Mouse (Mus musculus) v-Abl transformed pro-B cells (cell line): ENCODE measurements around the gene Rapgef3.

Source experiments
- in situ Hi-C, 2 experiments: fragments of 400-800 bp; cut with MboI; formaldehyde crosslinking; loops; one replicate each; pipeline ENCODE4 v1.15.1; 2025; ENCODE audit not compliant: unreplicated experiment in 2 of 2

Gene Rapgef3

DNA sequence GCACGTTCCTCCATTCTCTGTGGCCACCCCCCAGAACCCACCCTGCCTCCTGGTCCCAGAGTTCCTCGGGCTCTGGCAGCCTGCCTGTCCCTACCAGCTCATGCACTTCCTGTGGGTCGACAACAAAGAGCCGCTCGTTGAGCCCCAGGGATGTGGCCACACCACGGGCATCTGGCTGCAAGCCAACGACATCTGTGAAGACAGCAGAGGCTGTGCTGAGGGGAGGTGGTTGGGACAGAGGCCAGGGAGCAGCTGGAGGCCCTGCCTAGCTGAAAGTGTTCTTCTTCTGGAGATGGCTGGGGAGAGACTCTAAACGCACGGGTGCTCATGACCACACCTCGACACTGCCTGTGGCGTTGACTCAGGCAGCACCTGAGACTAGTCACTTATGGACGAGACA is 17.1 kb downstream of the Rapgef3 start:
- in situ Hi-C loops = no loop called here

DNA sequence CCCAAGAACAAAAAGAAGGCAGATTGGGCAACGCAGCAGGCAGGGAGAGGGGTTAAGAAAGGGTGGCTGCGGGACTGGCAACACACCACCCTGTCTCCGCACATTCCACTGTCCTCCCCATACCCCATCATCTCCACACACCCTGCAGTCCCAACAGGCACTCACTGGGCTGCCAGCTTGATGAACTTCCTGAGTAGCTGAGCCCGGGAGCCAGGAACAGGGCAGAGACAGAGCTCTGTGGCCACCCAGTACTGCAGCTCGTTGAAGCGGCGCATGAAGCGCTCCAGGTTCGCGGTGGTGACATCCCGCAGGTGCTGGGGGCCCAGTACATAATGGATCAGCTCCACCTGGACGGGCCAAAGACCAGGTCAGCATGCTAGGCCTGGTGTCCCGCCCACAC is 17.9 kb downstream of the Rapgef3 start:
- in situ Hi-C loops = no loop called here

DNA sequence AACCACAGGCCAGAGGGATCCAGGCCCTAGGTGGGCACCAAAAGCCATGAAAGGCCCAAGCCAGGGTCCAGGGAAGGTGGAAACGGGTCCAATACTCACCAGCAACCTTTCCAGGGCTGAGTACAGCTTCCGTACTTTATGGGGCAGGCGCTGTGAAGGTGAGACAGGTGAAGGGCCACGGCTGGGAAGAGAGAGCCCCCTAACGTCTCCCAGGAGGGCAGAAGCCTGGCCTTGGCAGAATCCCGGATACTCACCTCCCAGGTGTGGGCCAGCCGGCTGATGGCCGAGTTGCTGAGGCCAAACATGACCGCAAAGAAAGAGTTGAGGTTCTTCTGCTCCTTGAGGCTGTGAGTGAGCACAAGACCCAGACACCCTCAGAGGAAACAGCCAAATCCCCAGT is 18.4 kb downstream of the Rapgef3 start:
- in situ Hi-C loops = no loop called here

DNA sequence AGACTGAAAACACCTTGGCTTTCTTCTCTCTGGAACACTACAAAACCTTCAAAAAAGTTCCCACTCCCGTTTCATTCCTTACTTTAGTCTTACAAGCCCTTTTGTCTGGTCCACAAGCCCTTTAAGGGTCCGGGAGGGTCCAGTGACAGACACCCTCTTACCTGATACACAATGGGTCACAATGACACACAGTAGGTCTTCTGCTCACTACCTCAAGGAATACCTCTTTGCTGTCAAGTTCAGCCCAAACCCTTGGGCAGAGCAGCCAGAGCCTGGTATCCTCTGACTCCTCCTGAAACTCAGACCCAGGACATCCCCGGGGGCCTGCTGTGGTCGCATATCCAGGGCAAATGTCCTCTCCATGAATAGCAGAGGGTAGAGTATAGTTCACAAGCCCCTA is 18.8 kb downstream of the Rapgef3 start:
- in situ Hi-C loops = no loop called here

DNA sequence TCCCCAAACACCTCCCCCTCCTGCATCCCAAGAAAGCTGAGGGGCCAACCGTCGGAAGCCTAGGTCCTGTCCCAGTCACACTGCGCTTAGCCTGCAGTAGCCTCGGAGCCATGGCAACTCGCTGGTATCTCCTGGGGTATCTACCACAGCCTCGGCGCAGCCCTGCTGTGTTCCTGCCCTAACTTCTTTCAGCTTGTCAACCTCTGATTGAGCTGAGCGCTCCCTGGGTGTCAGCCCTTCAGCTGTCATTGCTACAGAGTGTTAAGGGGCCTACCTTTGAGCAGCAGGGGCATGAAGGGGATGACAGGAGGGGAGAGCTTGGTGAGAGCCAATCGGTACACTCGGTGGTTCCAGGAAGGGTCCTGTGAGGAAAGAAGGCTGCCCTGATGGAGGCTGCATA is 19.5 kb downstream of the Rapgef3 start:
- in situ Hi-C loops = no loop called here

DNA sequence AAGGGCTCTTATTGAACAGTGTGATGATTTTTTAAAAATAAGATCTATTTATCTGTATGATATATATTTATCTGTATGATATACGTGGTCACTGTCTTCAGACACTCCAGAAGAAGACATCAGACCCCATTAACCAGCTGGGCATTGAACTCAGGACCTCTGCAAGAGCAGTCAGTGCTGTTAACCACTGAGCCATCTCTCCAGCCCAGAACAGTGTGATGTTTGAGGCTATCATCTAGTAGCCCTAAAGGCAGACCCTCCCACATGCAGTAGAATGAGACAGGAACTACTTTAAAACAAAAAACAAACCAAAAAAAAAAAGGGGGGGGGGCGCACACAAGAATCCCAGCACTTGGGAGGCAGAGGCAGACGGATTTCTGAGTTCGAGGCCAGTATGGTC is 20.3 kb downstream of the Rapgef3 start:
- in situ Hi-C loops = no loop called here

DNA sequence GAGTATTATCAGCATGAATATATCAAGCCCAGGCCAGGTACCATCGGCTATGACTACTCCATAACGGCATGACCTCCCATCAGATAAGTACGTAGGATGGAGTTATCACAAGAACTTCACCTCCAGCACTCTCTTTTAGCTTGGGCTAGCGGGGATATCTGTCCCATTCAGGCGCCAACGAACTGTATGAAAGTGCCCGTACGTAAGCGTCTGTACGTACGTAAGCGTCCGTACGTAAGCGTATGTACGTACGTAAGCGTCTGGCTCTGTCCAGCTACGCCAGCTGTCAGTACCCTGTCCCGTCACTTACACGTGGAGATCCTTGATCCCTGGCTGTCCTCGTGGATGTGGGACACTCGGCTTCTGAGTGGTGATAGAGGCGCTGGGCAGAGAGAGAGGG is 21.0 kb downstream of the Rapgef3 start:
- in situ Hi-C loops = no loop called here

DNA sequence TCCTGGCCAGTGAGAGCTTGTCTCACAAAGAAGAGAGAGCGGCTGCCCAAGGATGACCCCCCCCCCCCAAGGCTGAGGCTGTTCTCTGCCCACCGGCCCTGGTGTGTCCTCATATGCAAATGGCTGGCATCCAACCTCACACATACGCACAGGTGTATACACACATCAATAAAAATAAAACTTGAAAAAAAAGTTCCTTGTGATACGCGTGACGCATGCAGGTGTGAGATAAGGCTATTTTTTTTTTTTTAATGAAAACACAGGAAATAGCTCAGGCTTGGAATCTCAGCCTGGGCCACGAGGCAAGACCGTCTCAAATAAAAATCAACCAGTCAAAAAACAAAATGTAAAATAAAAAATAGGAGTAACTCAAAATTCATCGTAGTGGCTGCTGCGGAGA is 21.5 kb downstream of the Rapgef3 start:
- in situ Hi-C loops = no loop called here

DNA sequence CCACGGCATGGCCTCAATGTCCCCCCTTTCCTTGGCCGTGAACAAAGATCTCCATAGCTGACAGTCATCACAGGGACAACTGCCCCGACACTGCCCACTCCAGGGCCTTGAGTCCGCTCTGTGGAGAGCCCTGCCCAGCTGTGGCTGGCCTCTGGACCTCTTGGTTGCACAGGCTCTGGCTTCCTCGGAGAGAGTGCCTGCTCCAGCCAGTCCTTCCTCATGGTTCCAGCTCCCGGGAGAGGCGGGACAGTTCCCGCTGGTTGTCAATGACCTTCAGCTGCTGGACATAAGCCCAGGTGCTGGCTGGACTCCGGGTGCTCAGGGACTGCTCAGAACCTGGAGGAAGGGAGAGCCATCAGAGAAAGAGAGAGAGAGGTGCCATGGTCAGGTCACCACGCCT is 22.4 kb downstream of the Rapgef3 start:
- in situ Hi-C loops = no loop called here

DNA sequence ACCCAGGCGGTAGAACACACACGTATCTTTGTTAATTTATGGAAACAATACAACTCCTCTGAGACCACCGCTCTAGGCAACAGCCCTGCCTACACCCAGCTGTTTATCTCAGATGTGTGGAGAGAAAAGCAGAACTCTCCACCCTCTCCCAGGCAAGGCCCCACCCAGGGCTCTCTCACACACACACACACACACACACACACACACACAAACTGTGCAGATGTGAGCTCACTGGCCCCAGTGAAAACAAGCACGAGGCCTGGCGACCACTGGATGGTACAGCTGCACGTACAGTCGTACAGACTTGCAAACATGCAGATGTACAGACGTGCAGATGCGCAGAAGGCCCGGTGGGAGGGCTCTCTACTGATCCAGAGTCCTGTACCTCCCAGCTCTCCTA is 22.8 kb downstream of the Rapgef3 start:
- in situ Hi-C loops = no loop called here

DNA sequence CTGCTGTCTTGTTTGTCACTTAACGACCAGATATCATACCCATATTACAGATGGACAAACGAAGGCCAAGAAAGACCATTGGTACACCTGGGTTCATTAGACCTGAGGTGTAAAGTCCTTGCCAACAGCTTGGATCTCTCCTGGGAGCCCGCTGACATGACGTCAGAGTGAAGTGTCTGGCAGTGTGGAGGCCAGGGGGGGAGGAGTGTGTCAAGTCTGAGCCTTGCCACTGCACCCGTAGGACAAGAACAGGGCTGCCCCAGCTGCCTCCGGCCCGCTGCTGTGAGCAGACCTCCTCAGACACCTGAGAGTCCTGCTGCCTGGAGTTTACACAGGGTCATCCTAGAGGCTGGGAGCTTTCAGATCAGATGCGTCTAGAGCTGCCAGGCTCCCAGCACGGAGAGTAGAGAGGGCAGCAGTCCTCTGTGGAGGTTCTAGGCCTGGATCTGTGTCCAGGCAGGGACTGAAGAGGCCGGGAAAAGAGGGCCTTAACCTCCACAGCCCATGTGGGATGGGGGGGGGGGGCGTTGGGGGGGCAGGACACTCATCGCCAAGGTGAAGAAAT is 23.7 kb downstream of the Rapgef3 start:
- in situ Hi-C loops = no loop called here

DNA sequence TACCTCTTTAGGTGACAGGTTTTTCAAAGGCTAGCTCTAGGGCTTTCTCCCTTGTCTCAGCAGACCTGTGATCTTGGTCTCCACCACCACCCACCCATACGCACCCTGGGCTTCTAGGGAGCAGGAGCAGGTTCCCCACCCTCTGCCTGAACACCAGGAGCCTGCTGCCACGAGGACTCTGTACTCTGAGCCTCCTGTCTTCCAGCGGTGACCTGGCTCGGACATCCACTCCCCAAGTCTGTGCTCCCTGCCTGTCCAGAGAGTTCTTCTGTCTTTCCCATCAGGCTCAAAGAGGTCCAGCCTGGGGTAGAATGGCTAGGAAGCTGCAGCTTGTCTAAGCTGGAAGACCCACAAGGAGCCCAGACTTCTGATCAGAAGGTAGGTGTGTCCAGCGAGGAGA is 24.6 kb downstream of the Rapgef3 start:
- in situ Hi-C loops = no loop called here

DNA sequence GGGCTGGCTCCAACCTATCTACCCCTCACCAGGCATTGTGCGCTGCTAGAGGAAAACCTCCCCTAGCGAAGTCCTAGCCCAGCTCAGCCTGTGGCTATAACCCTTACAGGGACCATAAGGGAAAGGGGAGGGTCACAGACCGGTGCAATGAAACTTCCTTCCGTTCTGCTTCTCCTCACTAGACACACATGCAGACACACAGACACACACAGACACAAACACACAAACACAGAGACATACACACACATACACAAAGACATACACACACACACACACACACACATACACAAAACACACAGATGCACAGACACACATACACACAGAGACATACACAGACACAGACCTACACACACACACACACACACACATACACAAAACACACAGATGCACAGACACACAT is 25.2 kb downstream of the Rapgef3 start:
- in situ Hi-C loops = no loop called here

DNA sequence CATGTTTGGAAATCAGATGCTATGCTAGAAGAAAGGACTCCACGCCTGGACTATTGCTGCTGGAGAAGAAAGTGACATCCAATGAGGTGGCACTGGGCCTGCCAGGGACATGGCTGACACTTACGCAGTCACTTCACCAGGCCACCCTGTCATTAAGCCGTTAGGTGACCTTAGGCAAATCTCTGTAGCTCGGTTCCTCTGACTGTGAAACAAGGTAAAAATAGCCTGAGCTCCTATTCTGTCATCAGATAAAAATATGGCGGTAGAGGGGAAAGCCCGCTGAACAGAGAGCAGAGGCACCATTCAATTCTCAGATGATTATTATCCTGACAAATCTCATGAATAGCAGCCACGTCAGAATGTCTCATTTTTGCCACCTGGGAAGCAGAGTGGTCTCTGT is 25.7 kb downstream of the Rapgef3 start:
- in situ Hi-C loops = no loop called here

DNA sequence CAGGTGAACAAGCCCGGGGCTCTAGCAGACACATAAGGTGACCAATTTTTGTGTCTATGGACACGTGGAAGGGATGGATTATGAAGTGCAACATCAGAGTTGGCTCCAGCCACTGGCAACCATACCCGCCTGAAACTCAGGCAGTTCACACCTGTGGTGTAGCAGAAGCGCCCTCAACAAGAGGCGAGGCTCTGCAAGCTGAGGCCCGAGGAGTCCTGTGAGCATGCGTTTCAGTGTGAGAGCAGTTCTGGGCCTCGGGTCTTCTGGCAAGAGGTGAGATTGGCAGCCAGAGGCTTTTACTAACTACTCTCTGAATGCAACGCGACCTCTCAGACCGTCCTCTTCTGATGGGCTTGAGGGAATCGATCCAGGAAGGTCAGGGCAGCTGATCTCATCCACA is 26.1 kb downstream of the Rapgef3 start:
- in situ Hi-C loops = no loop called here

DNA sequence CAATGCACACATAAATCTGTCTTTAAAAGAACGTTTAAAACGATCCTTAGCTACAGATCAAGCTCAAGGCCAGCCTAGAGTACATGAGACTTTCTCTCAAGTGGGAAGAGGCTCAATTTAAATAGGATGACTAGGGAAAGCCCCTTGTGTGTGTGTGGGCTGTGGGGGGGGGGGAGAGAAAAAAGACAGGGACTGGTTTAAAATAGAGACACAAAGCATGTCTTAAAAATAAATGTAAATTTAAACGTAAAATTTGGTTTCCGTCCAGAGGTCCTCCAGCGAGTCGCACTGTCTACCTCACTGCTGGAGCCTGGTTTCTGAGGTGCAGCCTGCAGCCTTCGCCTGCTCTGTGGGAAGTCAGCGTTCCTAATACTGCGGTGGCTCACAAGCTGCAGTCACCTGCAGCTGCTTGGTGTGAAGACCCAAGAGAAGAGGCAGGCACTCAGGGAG is 27.5 kb downstream of the Rapgef3 start:
- in situ Hi-C loops = no loop called here

DNA sequence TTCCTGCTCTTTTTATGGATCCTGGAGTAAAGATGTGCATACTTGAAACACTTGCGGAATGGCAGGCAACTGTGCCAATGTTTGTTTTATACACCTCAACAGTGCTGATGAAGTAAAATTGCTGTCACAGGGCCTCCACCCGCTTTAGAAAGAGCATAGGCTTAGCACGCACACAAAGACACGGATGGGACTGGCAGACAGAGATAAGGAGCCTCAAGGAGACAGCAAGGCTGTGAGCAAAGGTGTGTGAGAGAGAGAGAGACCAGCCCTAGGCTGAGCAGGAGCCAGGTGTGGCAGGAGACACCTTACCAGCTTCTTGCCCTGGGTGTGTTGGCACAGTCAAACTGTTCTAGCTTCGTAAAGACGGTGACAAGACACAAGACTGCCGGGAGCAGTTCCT is 28.8 kb downstream of the Rapgef3 start:
- in situ Hi-C loops = no loop called here

DNA sequence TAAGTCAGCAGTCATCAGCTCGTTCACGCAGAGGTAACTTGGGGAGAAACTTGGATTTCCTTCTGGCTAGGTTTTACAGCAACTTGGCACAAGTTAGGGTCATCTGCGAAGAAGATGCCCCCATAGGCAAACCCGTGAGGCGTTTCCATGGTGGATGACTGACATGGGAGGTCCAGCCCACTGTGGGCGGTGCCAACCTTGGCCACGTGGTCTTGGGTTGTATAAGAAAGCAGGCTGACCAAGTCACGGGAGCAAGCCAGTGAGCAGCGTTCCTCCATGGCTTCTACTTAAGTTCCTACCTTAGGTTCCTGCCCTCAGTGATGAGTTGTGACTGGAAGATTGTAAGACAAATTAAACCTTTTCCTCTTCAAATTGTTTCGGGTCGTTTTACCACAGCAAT is 35.8 kb downstream of the Rapgef3 start:
- in situ Hi-C loops = no loop called here

DNA sequence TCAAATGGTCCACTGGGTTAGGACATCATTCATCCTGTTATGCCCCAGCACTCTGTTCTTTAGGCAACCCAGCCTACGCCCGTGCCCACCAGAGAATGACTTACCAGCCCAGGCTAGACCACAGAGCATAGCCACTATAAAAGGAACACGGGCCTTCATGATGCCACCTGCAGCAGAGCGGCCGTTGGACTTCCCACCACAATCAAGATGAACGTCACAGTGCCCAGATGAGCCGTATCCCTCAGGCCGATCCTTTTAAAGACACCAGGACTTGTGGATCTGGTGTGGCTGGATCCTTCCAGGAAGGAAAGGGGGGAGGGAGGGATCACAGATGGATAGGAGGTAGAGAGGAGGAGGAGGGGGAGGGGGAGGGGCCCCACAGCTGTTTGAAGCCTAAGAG is 36.7 kb downstream of the Rapgef3 start, which contains the start of gene Endou:
TSS of gene Endou (minus strand) at position 229 of the 400 bp plus-strand sequence.
- in situ Hi-C loops = no loop called here

DNA sequence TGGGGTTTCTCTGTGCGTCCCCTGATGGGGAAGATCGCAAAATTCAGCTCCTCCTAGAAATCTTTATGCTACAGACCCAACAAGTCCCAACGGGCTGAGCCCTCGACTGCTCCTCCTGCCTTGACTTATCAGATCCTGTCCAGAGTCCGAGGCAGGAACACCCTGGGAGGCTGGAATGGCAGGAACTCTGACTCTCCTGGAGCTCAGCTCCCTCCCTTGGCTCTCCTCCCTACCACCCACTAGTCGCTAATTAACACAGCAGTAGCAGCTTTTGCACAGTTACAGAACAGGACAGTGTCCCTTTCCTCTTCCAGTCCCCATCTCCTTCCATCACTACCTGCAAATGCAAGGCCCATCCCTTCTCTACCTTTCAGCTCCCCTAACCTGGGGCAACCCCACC is 37.4 kb downstream of the Rapgef3 start:
- in situ Hi-C loops = no loop called here

DNA sequence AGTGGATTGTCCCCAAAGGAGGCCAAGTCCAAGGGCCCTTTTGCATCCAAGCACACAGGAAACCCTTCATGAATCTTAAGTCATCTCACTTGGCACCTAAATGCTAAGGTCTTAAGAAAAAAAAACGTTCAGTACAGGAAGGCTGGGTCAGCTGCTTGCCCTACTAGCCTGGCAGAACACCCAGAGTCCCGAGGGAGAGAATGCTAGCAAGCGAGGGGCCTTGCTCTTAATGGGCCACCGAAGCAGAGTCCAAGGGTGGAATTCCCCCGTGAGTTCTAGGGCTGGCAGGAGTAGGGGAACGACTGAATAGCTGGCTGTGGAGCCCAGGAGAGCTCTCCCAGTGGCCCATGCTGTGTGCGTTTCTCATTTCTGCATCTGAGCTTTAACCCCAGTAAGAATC is 39.0 kb downstream of the Rapgef3 start:
- in situ Hi-C loops = no loop called here

DNA sequence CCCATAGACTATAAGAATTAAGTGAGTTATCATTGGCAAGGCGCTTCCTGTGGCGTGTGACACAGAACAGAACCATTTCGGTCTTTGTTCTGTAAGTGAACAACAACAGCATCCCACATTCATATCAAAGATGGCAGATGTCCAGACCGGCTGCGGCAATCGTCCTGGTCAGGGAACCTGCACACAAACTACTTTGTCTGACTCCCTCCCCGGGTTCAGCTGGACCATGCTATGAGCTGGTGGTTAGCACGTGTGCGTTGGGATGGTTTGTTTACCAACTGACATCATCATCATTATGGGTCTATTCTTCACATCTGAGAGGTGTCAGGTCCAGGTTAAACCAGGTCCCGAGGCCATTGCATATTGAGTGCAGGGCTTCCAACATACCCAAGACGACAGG is 39.4 kb downstream of the Rapgef3 start:
- in situ Hi-C loops = no loop called here

DNA sequence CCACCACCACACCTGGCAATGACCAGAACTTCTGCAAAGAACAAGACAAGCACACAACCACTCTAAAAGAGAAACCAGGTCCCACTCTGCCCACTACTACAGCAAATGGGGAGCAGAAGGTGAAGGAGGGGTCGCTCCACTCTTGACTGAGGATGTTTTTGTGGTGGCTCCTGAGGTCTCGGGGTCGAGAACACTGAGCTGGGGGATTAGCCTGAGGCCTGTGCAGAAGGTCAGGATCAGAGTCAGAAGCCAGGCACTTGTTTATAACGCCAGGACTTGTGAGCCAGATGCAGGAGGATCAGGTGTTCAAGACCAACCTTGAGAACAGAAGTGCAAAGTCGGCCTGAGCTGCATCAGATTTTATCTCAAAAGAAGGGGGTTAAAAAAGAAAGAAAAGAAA is 40.3 kb downstream of the Rapgef3 start:
- in situ Hi-C loops = no loop called here
